Mouse (Mus musculus): ENCODE measurements around the gene Nr1h3. TPM values are rescaled to one million over a fixed set of nuclear protein-coding genes. Genes with fewer than 3 reads are reported as not detected.

The Nr1h3 gene
- polyA plus RNA-seq, 1 experiment from 2014 or later, result 1.1 TPM

- H3K27me3 ChIP-seq (ENCODE audit: control insufficient read depth, insufficient read depth, low read length), result no peaks in the 10 kb centered on the region
- 0 out of 2 replicates have a peak, but pooled peaks cover 3% of the 10 kb centered on the region for H3K36me3 ChIP-seq (ENCODE audit: control insufficient read depth, insufficient read depth, low read length)
- no peak for DNase-seq (ENCODE audit: low spot score)
- H3K4me1 ChIP-seq (ENCODE audit: control insufficient read depth, insufficient read depth, low read length), result no peaks in the 10 kb centered on the region
- no peaks in the 10 kb centered on the region for H3K9me3 ChIP-seq (ENCODE audit: control insufficient read depth, low read length)
- WGBS, result 66% methylated on average over 5 of the region's 5 CpGs
- H3K27ac ChIP-seq (ENCODE audit: low read depth, low read length), result no peak overlapping the region
- H3K4me2 ChIP-seq (ENCODE audit: low read depth), result no peak overlapping the region
- H3K9ac ChIP-seq (ENCODE audit: low read length), result no peak overlapping the region
- no peak for ATAC-seq (ENCODE audit: insufficient read depth, low FRiP score, low TSS enrichment)
- H3K4me3 ChIP-seq (ENCODE audit: low read depth, low read length), result no peak overlapping the region
Observed at GRCm38 (mm10) chr2:91139311-91139710, 63.3 kb downstream of the Nr1h3 start.

DNA sequence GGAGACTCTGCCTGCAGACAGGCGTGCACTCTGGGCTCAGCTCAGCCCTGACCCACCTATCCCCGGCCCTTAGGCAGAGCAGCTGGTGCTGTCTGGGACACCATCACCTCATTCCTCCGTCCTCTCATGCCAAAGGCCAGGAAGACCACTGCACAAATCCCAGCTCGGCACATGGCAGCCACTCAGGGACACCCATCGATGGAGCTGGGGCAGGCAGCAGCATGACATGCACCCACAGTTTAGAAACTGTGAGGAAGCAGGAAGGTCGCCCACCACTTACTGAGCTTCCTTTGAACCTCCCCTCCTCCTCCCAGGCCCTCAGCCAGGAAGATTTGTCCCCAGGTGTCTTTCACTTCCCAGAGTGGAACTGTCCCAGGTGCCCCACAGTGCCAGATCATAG, 65.2 kb downstream of the Nr1h3 start:
- DNase-seq (ENCODE audit: low spot score) (no peak), ATAC-seq (ENCODE audit: insufficient read depth, low FRiP score, low TSS enrichment) (no peak)
- no peak overlapping the region for H3K9ac ChIP-seq (ENCODE audit: low read length)
- no peaks in the 10 kb centered on the region for H3K4me1 ChIP-seq (ENCODE audit: control insufficient read depth, insufficient read depth, low read length)
- H3K27me3 ChIP-seq (ENCODE audit: control insufficient read depth, insufficient read depth, low read length), result no peaks in the 10 kb centered on the region
- no peak overlapping the region for H3K27ac ChIP-seq (ENCODE audit: low read depth, low read length)
- no peak overlapping the region for H3K4me2 ChIP-seq (ENCODE audit: low read depth)
- no peak overlapping the region for H3K4me3 ChIP-seq (ENCODE audit: low read depth, low read length)
- no peaks in the 10 kb centered on the region for H3K9me3 ChIP-seq (ENCODE audit: control insufficient read depth, low read length)
- WGBS, result 86% methylated on average over 6 of the region's 6 CpGs
- no peaks in the 10 kb centered on the region for H3K36me3 ChIP-seq (ENCODE audit: control insufficient read depth, insufficient read depth, low read length)

GRCm38 (mm10) chr2:91136513-91137412, 65.9 kb downstream of the Nr1h3 start:
- DNase-seq (ENCODE audit: low spot score), result no peak
- Histone ChIP-seq H3K4me2 (ENCODE audit: low read depth) (no peak overlapping the region), H3K4me1 (ENCODE audit: control insufficient read depth, insufficient read depth, low read length) (no peaks in the 10 kb centered on the region), H3K36me3 (ENCODE audit: control insufficient read depth, insufficient read depth, low read length) (no peaks in the 10 kb centered on the region), H3K4me3 (ENCODE audit: low read depth, low read length) (no peak overlapping the region), H3K27me3 (ENCODE audit: control insufficient read depth, insufficient read depth, low read length) (no peaks in the 10 kb centered on the region), H3K9ac (ENCODE audit: low read length) (no peak overlapping the region), H3K9me3 (ENCODE audit: control insufficient read depth, low read length) (no peaks in the 10 kb centered on the region), H3K27ac (ENCODE audit: low read depth, low read length) (no peak overlapping the region)
- 84% methylated on average over 11 of the region's 11 CpGs for WGBS
- no peak for ATAC-seq (ENCODE audit: insufficient read depth, low FRiP score, low TSS enrichment)

Other genes with a start within 250 kb of the Nr1h3 start
- gene Rapsn, start 167.2 kb downstream of the Nr1h3 start, polyA plus RNA-seq (2014; fragmentation: Nextera tagmentation; extraction: Ambion mirVana), result 3.7 and 5.5 TPM in 2 replicates
- 387 and 389 TPM in 2 replicates for gene Psmc3, start 148.8 kb downstream of the Nr1h3 start, polyA plus RNA-seq (2014; fragmentation: Nextera tagmentation; extraction: Ambion mirVana)
- 21.9 and 27.6 TPM in 2 replicates for gene Slc39a13, start 132.4 kb downstream of the Nr1h3 start, polyA plus RNA-seq (2014; fragmentation: Nextera tagmentation; extraction: Ambion mirVana)
- 2.8 and 4.2 TPM in 2 replicates for gene Spi1, start 120.4 kb downstream of the Nr1h3 start, polyA plus RNA-seq (2014; fragmentation: Nextera tagmentation; extraction: Ambion mirVana)
- gene Mybpc3, start 84.7 kb downstream of the Nr1h3 start, polyA plus RNA-seq (2014; fragmentation: Nextera tagmentation; extraction: Ambion mirVana), result 0.11 and 0.49 TPM in 2 replicates
- gene Madd, start 19.0 kb downstream of the Nr1h3 start, polyA plus RNA-seq (2014; fragmentation: Nextera tagmentation; extraction: Ambion mirVana), result 21.4 and 24.8 TPM in 2 replicates
- 37.5 and 38.3 TPM in 2 replicates for gene Acp2, start 51 bp upstream of the Nr1h3 start, polyA plus RNA-seq (2014; fragmentation: Nextera tagmentation; extraction: Ambion mirVana)
- gene Ddb2, start 34.1 kb upstream of the Nr1h3 start, polyA plus RNA-seq (2014; fragmentation: Nextera tagmentation; extraction: Ambion mirVana), result 5.8 and 6.8 TPM in 2 replicates
- gene Pacsin3, start 53.1 kb upstream of the Nr1h3 start, polyA plus RNA-seq (2014; fragmentation: Nextera tagmentation; extraction: Ambion mirVana), result 21.2 and 24.0 TPM in 2 replicates
- 86.5 and 94.6 TPM in 2 replicates for gene Arfgap2, start 62.1 kb upstream of the Nr1h3 start, polyA plus RNA-seq (2014; fragmentation: Nextera tagmentation; extraction: Ambion mirVana)
- 98.5 and 98.6 TPM in 2 replicates for gene 1110051M20Rik, start 241.9 kb upstream of the Nr1h3 start, polyA plus RNA-seq (2014; fragmentation: Nextera tagmentation; extraction: Ambion mirVana)